Mouse (Mus musculus): ENCODE measurements at regions not wholly inside any gene's neighbourhood (a gene's known extent, or its start where the extent isn't known, plus 50 kb on each side); places are given as distances from the start of the nearest gene placed in this dataset.

DNA sequence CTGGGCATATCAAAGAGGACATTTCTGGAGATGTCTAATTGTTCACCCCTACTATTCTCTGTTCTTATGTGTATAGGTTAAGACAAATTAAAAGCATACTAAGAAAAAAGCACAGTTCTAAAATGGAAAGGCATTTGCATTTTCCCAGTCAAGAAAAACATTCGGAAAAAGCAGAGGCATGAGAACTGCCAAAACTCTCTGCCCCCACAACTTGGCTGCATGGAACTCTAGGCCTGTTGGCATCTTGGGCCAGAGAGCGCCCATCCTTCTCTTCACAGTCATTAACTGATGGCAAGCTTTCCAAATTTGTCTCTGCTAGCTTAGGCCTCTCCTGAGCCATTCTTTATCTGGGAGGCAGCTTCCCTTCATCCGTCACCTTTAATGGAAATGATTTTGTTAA, 281.6 kb downstream of the Tex13c3 start:
- DNase-seq (ENCODE audit: low spot score): no peak

DNA sequence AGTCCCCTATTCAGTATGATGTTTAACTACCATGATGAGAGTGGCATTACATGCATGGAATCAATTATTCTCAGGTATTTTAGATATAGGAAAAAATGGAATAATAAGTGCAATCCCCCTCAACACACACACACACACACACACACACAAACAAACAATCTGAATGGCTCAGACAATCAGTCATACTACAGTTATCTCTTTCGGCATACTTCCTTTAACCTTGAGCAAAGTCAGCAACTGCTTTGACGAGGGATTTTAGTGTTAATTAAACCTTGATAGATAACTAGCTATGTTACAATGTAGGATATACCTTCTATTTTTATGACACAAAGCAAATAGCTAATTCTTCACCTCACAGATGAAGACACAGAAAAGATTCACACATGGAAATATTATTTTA, 312.1 kb downstream of the Tex13c3 start:
- no peak for DNase-seq (ENCODE audit: low spot score)

DNA sequence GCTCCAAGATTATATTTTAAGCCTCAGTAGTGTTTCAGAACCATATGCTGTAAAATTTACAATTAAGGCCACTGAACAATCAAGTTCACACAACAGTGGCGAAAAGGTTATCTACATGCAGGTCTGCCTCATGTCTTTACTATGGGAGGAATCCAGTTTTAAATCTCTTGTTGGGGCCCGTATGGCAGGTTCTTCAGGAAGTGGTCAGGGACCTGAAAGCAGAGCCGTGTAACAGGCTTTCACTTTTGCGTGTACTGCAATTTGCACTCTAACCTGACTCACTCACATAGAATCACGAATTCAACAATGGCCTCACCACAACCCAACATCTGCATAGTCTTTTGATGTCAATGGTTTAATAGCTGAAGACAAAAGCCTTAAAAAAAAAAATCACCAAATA, 312.6 kb downstream of the Tex13c3 start:
- no peak for DNase-seq (ENCODE audit: low spot score)

DNA sequence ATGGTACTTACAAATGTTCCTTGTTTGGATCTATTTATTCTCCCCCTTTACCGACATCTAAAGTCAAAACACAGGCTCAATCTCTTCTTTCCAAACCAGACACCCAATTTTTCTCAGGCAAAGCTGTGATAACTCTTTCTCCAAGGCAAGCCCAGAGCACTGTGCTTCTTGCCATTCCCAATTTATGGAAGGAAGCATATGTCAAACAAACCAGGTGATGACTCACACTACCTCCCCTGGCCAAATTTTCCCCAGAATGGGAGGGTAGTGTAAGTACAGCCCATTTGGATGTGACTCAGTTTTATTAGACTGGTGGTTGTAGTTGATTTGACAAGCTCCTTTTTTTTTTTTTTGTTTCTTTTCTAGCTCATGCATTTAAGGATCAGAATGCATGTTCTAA, 313.0 kb downstream of the Tex13c3 start:
- no peak for DNase-seq (ENCODE audit: low spot score)

DNA sequence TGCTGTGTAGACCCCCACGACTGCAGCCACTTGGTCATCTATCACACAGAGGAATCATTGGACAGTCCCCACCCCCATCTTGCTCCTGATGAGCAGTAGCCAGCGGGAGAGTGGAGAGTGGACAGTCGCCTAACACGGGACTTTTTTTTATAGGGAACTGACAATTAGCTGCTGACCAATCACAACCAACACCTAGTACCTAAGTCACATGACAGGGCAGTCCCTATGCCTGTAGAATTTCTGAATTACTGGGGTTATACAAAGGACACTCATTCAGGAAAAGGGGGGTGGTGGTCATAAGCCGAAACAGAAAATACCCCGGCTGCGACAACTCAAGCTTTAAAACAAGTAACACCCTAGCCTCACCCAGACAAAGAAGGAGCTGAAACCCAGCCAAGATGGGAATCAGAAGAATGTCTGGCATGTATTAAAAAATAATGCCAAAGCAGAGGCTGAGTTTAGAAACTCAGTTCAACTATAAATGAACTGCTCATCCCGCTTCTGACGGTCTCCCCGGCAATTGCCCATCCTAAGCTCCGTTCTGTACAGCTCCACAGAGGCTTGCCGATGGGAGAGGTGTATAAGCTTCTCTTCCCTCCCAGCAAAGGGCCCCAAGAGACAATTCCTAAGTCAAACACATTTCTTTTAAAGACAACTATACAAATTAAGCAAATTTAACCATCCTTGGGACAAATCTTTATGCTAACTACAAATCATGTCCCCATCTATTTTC, 313.8 kb downstream of the Tex13c3 start:
- DNase-seq (ENCODE audit: low spot score): no peak

DNA sequence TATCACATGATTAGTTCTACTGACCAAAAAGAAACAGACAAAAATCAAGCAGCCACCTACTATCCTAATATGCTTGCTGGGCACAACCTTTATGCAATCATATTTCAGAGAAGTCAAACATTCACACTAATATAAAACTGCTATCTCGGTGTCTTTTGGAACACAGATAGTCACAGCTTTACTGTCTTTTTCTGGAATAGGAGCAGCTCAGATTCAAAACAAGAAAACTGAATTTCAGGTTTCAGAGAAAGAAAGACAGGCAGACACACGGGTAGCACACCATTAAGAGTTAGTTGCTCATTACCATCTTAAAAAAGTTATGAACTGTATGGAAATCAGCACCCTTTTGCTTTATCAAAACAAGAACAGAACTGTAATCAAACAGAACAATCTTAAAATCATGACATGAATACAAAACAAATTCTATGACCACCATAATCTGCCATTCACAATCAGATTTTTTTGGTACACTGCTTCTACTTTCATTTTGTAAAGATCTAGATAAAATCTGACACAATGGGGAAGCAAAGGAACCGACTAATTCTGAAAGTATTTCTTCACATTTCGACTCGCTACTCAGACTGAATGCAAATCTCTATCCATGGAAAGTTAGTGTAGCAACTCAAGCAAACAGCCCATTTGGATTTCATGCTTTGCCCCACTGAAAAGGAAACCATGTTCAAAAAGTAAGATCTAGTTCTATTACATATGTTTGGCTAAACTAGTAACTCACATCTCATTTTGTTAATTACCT, 315.1 kb downstream of the Tex13c3 start:
- DNase-seq (ENCODE audit: low spot score): no peak

DNA sequence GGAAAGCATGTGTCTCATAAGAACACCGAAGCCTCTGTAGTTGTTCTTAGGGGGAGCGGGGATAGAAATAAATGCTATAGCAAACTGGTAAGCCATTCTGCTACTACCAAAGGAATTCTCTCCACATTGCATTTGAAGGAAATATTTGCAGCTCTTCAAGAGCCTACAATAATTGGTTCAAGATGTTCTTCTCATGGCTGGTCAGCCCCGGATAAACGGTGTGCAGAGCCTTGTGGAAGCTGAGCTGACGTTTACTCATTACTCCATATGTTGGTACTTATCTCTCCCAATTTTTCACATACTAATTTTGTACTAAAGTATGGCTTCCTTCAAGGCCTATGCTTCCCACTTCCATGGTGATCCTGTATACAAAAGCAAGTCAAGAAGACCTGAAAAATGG, 317.0 kb downstream of the Tex13c3 start:
- DNase-seq (ENCODE audit: low spot score): no peak

DNA sequence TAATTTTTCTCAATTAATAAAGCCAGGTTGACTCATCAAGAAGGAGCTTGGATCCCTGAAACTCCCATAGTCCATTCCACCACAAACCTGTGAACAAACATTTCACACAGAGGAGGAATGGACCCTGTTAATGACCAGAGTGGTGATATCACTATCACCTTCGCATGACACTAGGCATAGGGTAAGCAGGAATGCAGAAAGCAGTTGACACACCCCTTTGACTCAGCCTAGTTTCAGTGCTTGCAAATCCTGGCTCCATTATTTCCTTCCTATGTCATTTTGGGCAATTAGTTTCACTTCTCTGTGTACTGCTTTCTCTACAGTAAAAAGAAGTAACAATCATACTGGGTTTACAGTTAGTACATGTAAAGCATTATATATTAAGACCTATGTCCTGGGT, 318.2 kb downstream of the Tex13c3 start:
- DNase-seq (ENCODE audit: low spot score): no peak

DNA sequence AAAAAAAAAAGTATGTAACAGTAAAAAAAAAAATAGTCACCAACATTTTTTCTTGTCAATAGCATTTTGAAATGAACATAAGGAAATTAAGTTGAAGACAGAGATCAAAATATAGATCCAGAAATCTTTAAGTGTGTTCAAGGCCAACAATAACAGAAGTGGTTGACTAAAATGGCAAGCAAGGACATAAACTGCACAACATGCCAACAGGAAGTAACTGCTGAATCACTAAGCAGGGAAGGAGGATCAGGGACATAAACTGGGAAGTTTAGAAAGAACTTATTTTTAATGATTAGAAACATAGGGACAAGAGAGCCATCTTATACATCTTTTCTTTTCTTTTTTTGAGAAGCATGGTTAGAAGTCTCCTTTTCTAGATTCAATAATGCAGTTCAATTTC, 318.8 kb downstream of the Tex13c3 start:
- no peak for DNase-seq (ENCODE audit: low spot score)

DNA sequence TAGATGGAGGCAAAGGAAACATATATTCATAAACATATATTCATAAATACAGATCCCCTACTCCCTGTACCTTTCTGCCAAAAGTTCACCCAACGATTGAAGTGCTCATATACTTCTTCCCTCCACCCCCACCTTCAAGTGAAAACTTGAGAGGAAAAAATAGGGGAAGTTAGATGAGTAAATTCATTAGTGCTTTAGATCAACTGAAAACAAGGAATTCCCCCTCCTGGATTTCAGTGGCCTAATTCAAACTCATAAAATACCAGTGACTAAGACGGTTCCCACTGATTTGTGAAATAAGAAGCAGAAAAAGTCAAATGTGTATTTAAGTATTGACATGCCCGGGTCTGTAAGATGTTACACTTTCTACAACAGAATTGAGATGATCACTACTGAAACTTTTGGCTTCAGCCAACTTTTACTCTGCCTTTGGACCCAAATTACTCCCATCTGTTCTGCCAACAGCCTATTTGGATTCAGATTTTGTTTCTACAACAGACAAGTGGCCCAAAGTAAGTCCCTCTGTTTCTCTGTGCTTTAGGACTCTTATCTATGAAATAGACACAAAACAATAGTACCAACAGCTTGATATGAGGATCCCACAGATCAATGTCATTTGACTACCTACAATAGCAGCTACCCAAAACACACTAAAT, 320.7 kb downstream of the Tex13c3 start:
- no peak for DNase-seq (ENCODE audit: low spot score)

DNA sequence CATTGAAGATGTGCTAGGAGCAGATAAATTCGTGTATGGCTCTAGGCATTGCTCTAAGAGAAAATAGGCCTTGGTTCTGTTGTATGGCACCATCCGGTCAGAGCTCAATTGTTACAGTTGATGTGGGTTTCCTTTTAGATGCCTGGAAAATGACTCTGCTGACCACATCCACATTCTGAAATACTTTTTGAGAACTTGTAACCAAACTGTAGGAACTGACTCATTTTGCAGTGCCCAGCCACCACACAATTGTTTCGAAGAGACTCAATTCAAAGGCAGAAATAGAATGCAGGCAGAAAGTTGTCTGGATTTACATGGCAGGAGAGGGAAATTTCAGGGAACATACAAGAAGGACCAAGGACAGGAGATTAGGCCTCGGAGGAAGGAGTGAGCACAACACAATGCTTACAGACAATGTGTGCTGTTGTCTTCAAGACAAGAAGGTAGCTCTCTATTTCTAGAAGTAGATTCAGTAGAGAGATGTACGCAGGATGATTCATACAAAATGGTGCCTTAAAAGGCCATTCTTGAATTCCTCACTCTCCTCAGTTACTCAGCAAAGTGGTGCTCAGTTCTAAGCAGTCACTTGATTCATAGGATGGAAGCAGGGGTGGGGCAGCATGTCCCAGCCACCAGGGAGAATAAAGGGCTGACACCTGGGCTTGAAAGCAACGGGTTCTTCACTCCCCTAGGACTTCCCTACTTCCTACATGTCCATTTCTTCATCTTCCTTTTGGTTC, 323.5 kb downstream of the Tex13c3 start:
- DNase-seq (ENCODE audit: low spot score): no peak

DNA sequence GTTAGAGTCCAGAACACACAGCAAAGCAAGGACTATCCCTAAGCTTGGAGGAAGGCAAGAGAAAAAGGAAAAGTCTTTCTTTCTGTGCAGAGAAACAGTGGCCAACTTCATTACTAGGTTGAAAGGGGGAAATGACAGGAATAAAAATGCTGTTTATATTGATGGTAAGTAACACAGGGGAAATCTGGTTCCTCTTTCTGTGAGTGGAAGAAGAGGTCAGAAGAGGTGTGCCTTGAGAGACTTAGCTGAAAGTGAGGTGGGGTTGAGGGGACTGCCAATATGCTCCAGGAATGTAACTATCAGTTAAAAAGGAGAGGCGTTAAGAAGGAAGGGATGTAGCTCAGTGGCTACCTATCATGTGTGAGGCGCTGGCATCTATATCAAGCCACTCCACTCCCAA, 327.5 kb downstream of the Tex13c3 start:
- DNase-seq (ENCODE audit: low spot score): no peak

DNA sequence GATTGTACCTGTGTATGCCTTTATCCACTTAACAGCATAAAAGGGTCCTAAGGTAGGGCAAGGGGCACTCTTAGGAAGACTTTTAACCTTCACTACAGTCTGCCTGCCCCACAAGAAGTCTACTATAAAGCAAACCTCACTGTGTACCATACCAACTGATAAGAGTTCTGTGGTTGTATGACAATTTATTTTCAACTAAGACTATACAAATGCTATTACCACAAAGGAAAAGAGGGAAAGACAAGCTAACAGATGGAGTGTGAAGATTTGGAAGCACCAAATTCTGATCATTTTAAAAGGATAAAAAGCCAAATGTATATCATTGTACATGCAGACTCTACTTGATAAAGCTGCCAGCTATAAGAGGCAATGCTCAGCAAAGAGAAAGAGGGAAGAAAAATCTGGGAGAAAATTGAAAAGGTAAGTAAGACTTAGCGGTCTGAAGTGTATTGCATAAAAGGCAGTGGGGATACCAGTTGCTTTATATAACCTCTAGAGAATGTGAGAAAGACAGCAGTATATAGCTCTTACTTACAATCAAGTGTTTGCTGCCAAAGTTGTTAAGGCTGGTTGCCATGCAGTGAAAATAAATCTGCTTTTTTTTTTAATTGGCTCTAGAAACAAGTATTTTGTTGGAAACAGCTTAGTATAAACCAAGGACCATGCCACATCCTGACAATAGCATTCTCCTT, 328.8 kb downstream of the Tex13c3 start:
- no peak for DNase-seq (ENCODE audit: low spot score)

DNA sequence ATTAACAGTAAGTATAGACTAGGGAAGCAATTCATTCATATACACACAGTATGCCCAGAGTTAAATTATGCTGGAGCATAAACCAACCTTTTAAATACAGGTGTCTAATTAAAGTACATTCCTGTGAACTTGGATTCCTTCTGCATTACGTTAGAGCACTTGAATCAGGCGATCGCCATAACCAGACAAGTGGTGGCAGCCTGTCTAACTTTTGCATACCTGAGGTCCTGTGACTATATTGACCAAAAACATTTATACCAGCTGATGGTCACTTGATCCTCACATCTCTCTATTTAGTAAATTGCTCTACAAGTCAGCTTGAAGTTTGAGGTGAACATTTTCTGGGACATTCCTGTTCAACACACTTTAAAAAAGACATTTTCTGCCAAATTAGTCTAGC, 330.5 kb downstream of the Tex13c3 start:
- DNase-seq (ENCODE audit: low spot score): no peak

DNA sequence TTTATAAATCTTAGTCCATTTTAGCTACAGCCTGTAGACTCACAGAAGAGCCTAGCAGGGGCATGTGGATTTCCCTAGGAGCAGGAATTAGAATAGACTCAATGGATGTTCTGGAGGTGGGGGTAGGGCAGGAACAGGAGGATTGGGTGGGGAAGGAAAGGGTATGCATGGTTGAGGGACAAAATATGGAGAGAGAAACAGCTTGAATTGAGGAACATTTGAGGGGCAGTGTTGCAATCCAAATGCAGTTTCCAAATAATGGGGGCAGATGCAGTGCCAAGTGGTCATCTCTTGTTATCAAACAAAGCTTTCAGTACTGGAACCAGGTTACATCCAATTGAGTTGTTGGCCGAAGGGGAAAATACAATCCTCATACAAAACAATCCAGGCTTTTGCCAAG, 332.4 kb downstream of the Tex13c3 start:
- no peak for DNase-seq (ENCODE audit: low spot score)

DNA sequence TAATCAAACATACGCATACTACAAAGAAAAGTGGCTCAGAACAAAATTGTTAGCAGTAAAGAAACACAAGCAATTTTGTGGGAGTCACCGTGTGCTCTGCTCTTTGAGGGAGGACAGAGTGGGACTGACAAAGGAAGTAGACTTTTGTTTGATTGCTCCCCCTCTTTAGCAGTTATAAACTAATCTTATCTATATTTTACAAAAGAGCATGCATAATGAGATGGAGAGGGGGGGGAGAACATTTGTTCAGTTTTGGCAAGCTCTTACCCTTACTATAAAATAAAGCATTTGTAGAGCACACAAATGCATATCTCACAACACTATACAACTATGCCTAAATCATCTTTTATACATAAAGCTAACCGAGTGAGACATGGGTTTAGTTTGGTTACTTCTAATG, 332.9 kb downstream of the Tex13c3 start:
- DNase-seq (ENCODE audit: low spot score): no peak

DNA sequence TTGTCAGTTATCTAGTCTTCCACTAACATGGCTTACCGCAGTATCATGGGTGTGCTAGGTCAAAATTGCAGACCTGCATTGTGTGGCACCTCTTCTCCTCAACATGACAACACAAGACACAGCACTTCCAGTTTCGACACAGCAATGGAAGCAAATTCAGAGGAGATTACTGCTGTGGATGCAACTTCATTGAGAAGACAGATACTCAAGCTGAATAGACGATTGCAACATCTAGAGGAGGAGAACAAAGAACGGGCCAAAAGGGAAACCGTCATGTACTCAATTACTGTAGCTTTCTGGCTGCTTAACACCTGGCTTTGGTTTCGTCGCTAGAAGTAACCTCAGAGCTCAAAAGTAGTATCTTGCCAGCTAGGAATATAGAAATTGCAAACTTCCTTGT, 368.4 kb downstream of the Tex13c3 start:
- no peak for DNase-seq (ENCODE audit: low spot score)

DNA sequence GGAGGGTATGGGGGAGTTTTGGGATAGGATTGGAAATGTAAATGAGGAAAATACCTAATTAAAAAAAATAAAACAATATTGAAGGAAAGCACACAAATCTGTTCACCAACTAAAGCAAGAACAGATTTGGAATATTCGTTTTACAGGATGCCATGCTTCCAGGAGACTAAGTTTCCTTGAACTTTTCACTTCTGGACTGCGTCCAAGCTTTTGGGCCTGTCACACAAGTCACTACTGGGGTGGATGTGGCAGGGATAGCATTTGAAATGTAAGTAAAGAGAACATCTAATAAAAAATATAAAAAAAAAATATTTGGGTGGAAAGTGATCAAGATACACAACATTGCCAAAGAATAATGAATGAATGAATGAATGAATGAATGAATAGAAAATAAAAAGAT, 378.2 kb downstream of the Tex13c3 start:
- no peak for DNase-seq (ENCODE audit: low spot score)

DNA sequence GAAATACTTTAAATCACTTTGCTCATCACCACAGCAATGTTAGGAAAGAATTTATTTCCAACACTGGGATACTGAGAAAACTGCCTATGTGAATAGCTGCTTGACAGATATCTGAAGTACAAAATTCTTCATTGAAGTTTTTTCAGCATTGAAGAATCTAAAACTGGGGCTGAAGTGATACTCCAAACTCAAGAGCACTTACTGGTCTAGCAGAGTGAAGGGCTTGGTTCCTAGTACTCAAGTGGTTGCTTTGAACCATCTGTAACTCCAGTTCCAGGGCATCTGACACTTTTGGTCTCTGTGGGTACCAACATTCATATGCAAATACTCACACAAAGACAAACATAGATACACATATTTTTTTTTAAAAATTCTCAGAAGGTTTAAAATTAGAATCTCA, 385.2 kb downstream of the Tex13c3 start:
- no peak for DNase-seq (ENCODE audit: low spot score)

DNA sequence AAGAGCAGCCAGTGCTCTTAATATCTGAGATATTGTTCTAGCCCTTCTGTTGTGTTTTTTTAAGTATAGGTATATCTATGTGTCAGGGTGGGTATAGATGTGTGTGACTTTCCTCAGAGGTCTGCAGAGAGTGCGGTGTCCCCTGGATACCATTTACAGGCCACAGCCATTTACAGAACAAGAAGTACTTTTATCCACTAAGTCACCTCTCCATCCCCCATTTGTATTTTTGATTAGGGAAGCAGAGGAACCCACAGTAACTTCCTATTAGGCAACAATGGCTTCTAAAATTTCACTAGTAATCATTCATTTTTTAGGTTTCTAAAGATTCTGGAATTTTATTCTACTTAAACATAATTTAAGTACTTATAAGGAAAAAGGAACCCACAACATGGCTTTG, 396.7 kb downstream of the Tex13c3 start:
- DNase-seq (ENCODE audit: low spot score): no peak

DNA sequence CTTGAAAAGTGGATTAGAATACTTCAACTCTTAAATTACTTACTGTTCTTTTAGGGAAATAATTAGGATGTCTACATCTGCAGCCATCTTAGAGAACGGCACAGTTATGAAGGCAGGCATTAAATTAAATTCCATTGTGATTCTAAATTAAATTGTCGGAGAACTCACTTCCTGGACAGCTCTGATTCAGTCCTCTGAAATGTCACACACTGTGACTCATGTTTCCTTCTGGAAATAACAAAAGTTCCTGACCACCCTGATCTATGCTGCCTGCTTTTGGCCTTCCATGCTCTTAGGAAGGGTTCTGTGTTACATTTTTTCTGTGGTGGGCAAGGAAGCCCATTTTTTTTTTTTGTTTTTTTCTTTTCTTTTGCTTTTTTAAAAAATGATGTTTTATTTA, 401.1 kb downstream of the Tex13c3 start:
- DNase-seq (ENCODE audit: low spot score): no peak

All from ovary, adult 18-20 months (tissue).